Comparison of ENCODE assay signal across 8 mouse cellular contexts in the genomic region with DNA sequence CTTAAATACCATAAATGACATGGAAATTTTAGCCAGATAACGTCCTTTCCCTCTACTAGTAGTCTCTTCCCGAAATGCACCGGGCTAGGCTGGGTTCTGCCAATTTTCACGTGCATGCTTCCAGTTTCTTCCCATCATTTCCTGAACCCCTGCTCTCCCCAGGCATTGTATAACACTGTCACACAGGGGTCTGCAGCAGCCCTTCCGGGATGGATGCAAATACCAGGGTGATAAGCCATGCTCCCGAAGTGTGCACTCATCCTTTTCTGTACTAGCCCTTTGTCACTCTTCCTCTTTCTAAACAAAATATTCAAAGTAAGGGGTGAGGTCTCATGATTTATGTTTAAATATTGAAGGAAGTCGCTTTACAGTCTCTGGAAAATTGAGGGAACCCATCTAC. TPM values are rescaled to one million over a fixed set of nuclear protein-coding genes. Genes with fewer than 3 reads are reported as not detected.
DNase-seq lines count a peak whose midpoint lies in the region; ATAC-seq and TF ChIP-seq lines count a peak whose summit lies in the region.

No protein-coding gene starts in this region.

- ATAC-seq in heart, embryonic 13.5 days (ENCODE audit: extremely low read depth, insufficient number of reproducible peaks, low FRiP score, low TSS enrichment) = no peak
- no peak for ATAC-seq in G1E (ENCODE audit: extremely low read depth, insufficient number of reproducible peaks, low FRiP score, poor library complexity, severe bottlenecking)
- no peak for ATAC-seq in forebrain, postnatal 0 days

- 0 out of 2 replicates have a peak overlapping the region, but pooled peaks have one; percentile 53 for H3K27ac ChIP-seq in heart, embryonic 13.5 days (replicated peaks)
- H3K27ac ChIP-seq in forebrain, postnatal 0 days (ENCODE audit: low read depth, low read length) = peak overlapping the region; percentile 94
- H3K27ac ChIP-seq in macrophage = no peak overlapping the region

- H3K9ac ChIP-seq in heart, embryonic 13.5 days = peak overlapping the region; percentile 95
- peak overlapping the region; percentile 97 for H3K9ac ChIP-seq in forebrain, postnatal 0 days

- 41% methylated on average over 7 of the region's 7 CpGs for WGBS in heart, embryonic 13.5 days
- 54% methylated on average over 7 of the region's 7 CpGs for WGBS in forebrain, postnatal 0 days
- WGBS in macrophage (ENCODE audit: missing documents) = 41% methylated on average over 7 of the region's 7 CpGs

- H3K4me3 ChIP-seq in heart, embryonic 13.5 days = peak overlapping the region; percentile 88
- H3K4me3 ChIP-seq in G1E (ENCODE audit: low read depth, low read length) (peak overlapping the region; percentile 85), macrophage (ENCODE audit: inconsistent target) (peak overlapping the region; percentile 94)
- peak overlapping the region; percentile 89 for H3K4me3 ChIP-seq in forebrain, postnatal 0 days (ENCODE audit: low read depth, low read length)

- peaks cover 20% of the 10 kb centered on the region for H3K27me3 ChIP-seq in heart, embryonic 13.5 days (replicated peaks)
- H3K27me3 ChIP-seq in G1E (ENCODE audit: insufficient read depth, low read length) = no peaks in the 10 kb centered on the region
- no peaks in the 10 kb centered on the region for H3K27me3 ChIP-seq in forebrain, postnatal 0 days (ENCODE audit: insufficient read depth, low read length)

- no peak for TF ChIP-seq CTCF in G1E (IDR thresholded peaks at IDR 0.05; ENCODE audit: low read depth, low read length)
- no peak for TF ChIP-seq CTCF in forebrain, postnatal 0 days (IDR thresholded peaks at IDR 0.05; ENCODE audit: low read depth)

- peaks cover 28% of the 10 kb centered on the region for H3K4me1 ChIP-seq in heart, embryonic 13.5 days
- H3K4me1 ChIP-seq in G1E (ENCODE audit: insufficient read depth, low read depth, low read length) = peaks cover 48% of the 10 kb centered on the region
- H3K4me1 ChIP-seq in forebrain, postnatal 0 days (ENCODE audit: insufficient read depth) = peaks cover 16% of the 10 kb centered on the region; the same call in 1 of the 2 replicates

- intact Hi-C loops in heart, postnatal 14 days (cut with DNase I) = loop anchor here (10.0 kb wide), 1 partner anchor 245 kb away; the partner anchor contains the start of gene Aldh18a1
- intact Hi-C loops in gastrocnemius, postnatal 14 days (cut with DNase I; ENCODE audit: low total_unique reads) = no loop called here

- no peaks in the 10 kb centered on the region for H3K9me3 ChIP-seq in heart, embryonic 13.5 days
- no peaks in the 10 kb centered on the region for H3K9me3 ChIP-seq in G1E (replicated peaks)
- H3K9me3 ChIP-seq in forebrain, postnatal 0 days (ENCODE audit: low read length) = no peaks in the 10 kb centered on the region

- H3K4me2 ChIP-seq in heart, embryonic 13.5 days = peak overlapping the region; percentile 89
- peak overlapping the region; percentile 76 for H3K4me2 ChIP-seq in forebrain, postnatal 0 days (ENCODE audit: low read depth)

- no peak for DNase-seq in heart, postnatal 14 days
- peak; percentile 8 for DNase-seq in G1E (ENCODE audit: low spot score)
- DNase-seq in forebrain, postnatal 0 days = no peak
- no peak for DNase-seq in layer of hippocampus, adult 18-20 months (ENCODE audit: low spot score in 2 of 2)
- no peak for DNase-seq in gastrocnemius, postnatal 14 days
- DNase-seq in adrenal gland, adult 2 months = no peak

- no peaks in the 10 kb centered on the region for H3K36me3 ChIP-seq in heart, embryonic 13.5 days
- peaks cover 19% of the 10 kb centered on the region for H3K36me3 ChIP-seq in G1E (replicated peaks)
- H3K36me3 ChIP-seq in forebrain, postnatal 0 days (ENCODE audit: insufficient read depth) = no peaks in the 10 kb centered on the region
- H3K36me3 ChIP-seq in macrophage (ENCODE audit: inconsistent target) = no peaks in the 10 kb centered on the region

- peaks cover 33% of the 10 kb centered on the region; the same call in 1 of the 2 replicates for H3K79me2 ChIP-seq in macrophage (ENCODE audit: inconsistent target)

RNA-seq across cellular contexts. Expression of gene Ccnj, which starts 0.9 kb away (rescaled TPM):
- polyA plus RNA-seq in heart, embryonic 13.5 days (2015; fragmentation: Nextera tagmentation; extraction: Ambion mirVana) = 7.9 and 10.0 TPM in 2 replicates
- total RNA-seq in heart, postnatal 14 days (2021) = 1 to 10 TPM; 6.8 to 7.1 TPM
- total RNA-seq in G1E (2014; fragmentation: Nextera tagmentation) = 9.5 and 15.0 TPM in 2 replicates
- 13.6 and 14.7 TPM in 2 replicates for total RNA-seq in G1E (2017)
- 3.4 and 4.1 TPM in 2 replicates for polyA plus RNA-seq in G1E (2012)
- 10.5 and 12.1 TPM in 2 replicates for total RNA-seq in forebrain, postnatal 0 days (2014; rRNA removed)
- polyA plus RNA-seq in forebrain, postnatal 0 days (2015; fragmentation: Nextera tagmentation; extraction: Ambion mirVana) = 8.7 and 9.2 TPM in 2 replicates
- total RNA-seq in macrophage (2018; cell fraction: chromatin; rRNA removed) = 10 to 100 TPM in 11 of 26 experiments, 1 to 10 TPM in 14, under 1 TPM in 1; 0.75 to 24.1 (median 8.1) TPM
- 1 to 10 TPM in 24 of 26 experiments, under 1 TPM in 2; 0.66 to 7.5 (median 3.5) TPM for total RNA-seq in macrophage (2018; cell fraction: cytosol; rRNA removed)
- 10 to 100 TPM in 12 of 26 experiments, 1 to 10 TPM in 12, under 1 TPM in 2; 0.72 to 28.6 (median 9.5) TPM for total RNA-seq in macrophage (2018; cell fraction: nucleus; rRNA removed)
- 2.2 to 4.4 TPM (median 3.6 TPM) in 3 replicates for polyA plus RNA-seq in macrophage (2018)
- 1 to 10 TPM; 6.7 to 7.4 TPM for total RNA-seq in layer of hippocampus, adult 18-20 months (2021)
- 1 to 10 TPM; 3.1 to 3.4 TPM for total RNA-seq in gastrocnemius, postnatal 14 days (2021)
- 1 to 10 TPM; 3.9 to 4.9 TPM for total RNA-seq in adrenal gland, adult 2 months (2021)
- 6.9 and 8.4 TPM in 2 replicates for polyA plus RNA-seq in adrenal gland, adult 2 months (2012; rRNA removed)
